Mouse (Mus musculus): ENCODE data around the gene Pnmal1.

DNA sequence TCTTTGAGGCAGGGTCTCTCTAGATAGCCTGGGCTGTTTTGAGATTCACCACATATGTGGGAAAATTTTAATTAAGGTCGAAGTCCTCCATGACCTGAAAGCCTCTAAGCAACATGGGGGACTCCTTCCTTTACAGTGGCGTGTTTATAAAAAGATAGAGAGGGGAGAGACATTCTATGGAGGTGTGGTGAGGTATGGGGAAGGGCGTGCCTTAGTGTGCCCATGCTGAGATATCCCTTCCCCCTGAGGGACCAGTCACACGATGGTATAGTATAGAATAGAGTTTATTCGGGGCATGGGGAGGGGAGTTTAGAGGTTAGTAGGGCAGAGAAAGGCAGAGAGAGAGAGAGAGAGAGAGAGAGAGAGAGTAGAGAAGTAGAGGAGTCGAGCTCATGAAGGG, 18.7 kb downstream of the Pnmal1 start:
- no peak for TF ChIP-seq POLR2A (IDR thresholded peaks at IDR 0.05; ENCODE audit: low read depth, low read length)
- TF ChIP-seq CTCF (IDR thresholded peaks at IDR 0.05; ENCODE audit: extremely low read depth, insufficient read length, insufficient replicate concordance, low read depth, low read length), result no peak

Data from small intestine, adult 2 months (tissue).